In genomic region chr10:24682518-24683104, GRCm38 (mm10) we compare ENCODE assay signal across 24 mouse cellular contexts. TPM values are rescaled to one million over a fixed set of nuclear protein-coding genes. Genes with fewer than 3 reads are reported as not detected.
DNase-seq lines count a peak whose midpoint lies in the region; TF ChIP-seq lines count a peak whose summit lies in the region.
"Had no signal": no experiment of that assay in that cellular context is flagged by ENCODE, and none has a peak within 500 bp of the region (broad histone marks: within the 10 kb centered on the region; RNA-seq: fewer than 3 reads in every experiment).

No protein-coding gene starts in this region.

- no peaks in the 10 kb centered on the region; the same call in 1 of the 2 replicates for H3K36me3 ChIP-seq in kidney, adult 2 months (ENCODE audit: control insufficient read depth, insufficient read depth, low read length)
- H3K36me3 ChIP-seq: embryonic facial prominence, embryonic 12.5 days; limb, embryonic 13.5 days; liver, embryonic 12.5 days; midbrain, embryonic 12.5 days; neural tube, embryonic 12.5 days had no signal

- 82% methylated on average over 7 of the region's 7 CpGs for WGBS in kidney, adult 2 months
- 30% methylated on average over 7 of the region's 7 CpGs for WGBS in olfactory bulb, adult 2 months

- TF ChIP-seq POLR2A in kidney, adult 2 months (IDR thresholded peaks at IDR 0.05; ENCODE audit: low read depth, low read length), result no peak
- no peak for TF ChIP-seq POLR2A in olfactory bulb, adult 2 months (IDR thresholded peaks at IDR 0.05; ENCODE audit: insufficient read depth, low read depth, low read length)

- peak; percentile 14 to 15 for DNase-seq in frontal cortex, postnatal 36 days (ENCODE audit: low spot score in 2 of 2)
- DNase-seq in frontal cortex, postnatal 25 days (ENCODE audit: low spot score in 2 of 2), result no peak
- DNase-seq in kidney, postnatal 14 days, result peak; percentile 17
- DNase-seq in kidney, adult 2 months, result no peak
- peak; percentile 20 for DNase-seq in right cerebral cortex, adult 18-20 months
- no peak for DNase-seq in right cerebral cortex, postnatal 14 days
- DNase-seq in cerebellum, adult 8-10 months, result no peak
- DNase-seq: adrenal gland, postnatal 25 days; cerebellum, adult 11 months; cerebellum, postnatal 10 days; gastrocnemius, postnatal 36 days; kidney, adult 8-10 months; kidney, postnatal 10 days; lung, adult 18-20 months; lung, postnatal 10 days; thymus, adult 18-20 months; thymus, postnatal 36 days had no signal

- H3K27me3 ChIP-seq in kidney, adult 2 months (replicated peaks; ENCODE audit: control insufficient read depth, insufficient read depth, low read length), result no peaks in the 10 kb centered on the region
- H3K27me3 ChIP-seq: embryonic facial prominence, embryonic 12.5 days; limb, embryonic 13.5 days; liver, embryonic 12.5 days; midbrain, embryonic 12.5 days; neural tube, embryonic 12.5 days had no signal

- H3K27ac ChIP-seq in kidney, adult 2 months (ENCODE audit: insufficient read depth, low read depth, low read length), result no peak overlapping the region
- H3K27ac ChIP-seq in olfactory bulb, adult 2 months (ENCODE audit: insufficient read depth, low read depth, low read length), result peak overlapping the region; percentile 75
- H3K27ac ChIP-seq: embryonic facial prominence, embryonic 12.5 days; heart, embryonic 10.5 days; limb, embryonic 13.5 days; liver, embryonic 12.5 days; midbrain, embryonic 12.5 days; neural tube, embryonic 12.5 days had no signal

- no peaks in the 10 kb centered on the region for H3K4me1 ChIP-seq in kidney, adult 2 months (ENCODE audit: control insufficient read depth, insufficient read depth, low read length)
- peaks cover 5% of the 10 kb centered on the region for H3K4me1 ChIP-seq in olfactory bulb, adult 2 months (ENCODE audit: control insufficient read depth, insufficient read depth, low read length)
- H3K4me1 ChIP-seq: embryonic facial prominence, embryonic 12.5 days; heart, embryonic 10.5 days; limb, embryonic 13.5 days; liver, embryonic 12.5 days; midbrain, embryonic 12.5 days; neural tube, embryonic 12.5 days had no signal

- TF ChIP-seq CTCF in kidney, adult 2 months (conservative IDR thresholded peaks at IDR 0.05; ENCODE audit: insufficient read depth, insufficient read length, low read depth, low read length), result no peak
- TF ChIP-seq CTCF in olfactory bulb, adult 2 months (IDR thresholded peaks at IDR 0.05; ENCODE audit: insufficient read depth, low read depth, low read length), result no peak

- H3K4me3 ChIP-seq in kidney, adult 2 months (ENCODE audit: insufficient read depth, low read depth, low read length), result no peak overlapping the region
- no peak overlapping the region for H3K4me3 ChIP-seq in olfactory bulb, adult 2 months (ENCODE audit: insufficient read depth, low read depth, low read length)
- H3K4me3 ChIP-seq: embryonic facial prominence, embryonic 12.5 days; heart, embryonic 10.5 days; limb, embryonic 13.5 days; liver, embryonic 12.5 days; midbrain, embryonic 12.5 days; neural tube, embryonic 12.5 days had no signal

RNA-seq across cellular contexts. Expression of gene Enpp1, which starts 29.3 kb away (rescaled TPM):
- 8.5 TPM in 2 replicates for polyA plus RNA-seq in kidney, adult 2 months (2012; rRNA removed)
- not detected in 2 replicates for polyA plus RNA-seq in olfactory bulb, adult 2 months (2012; ENCODE audit: insufficient read depth, insufficient read length, low replicate concordance, missing spikeins)

Comparison
In these comparisons a context has a peak if more than half of its experiments do, and no peak if none do; other contexts are left out.
1. DNase-seq: peak in frontal cortex, postnatal 36 days (2 of 2), kidney, postnatal 14 days (single experiment) and right cerebral cortex, adult 18-20 months (single experiment); none in frontal cortex, postnatal 25 days (0 of 2), kidney, adult 2 months (single experiment), right cerebral cortex, postnatal 14 days (single experiment) and cerebellum, adult 8-10 months (single experiment).